Mouse (Mus musculus) cerebellum, adult 2 months (tissue): Measurements from ENCODE around the gene Arhgap15. TPM values are rescaled to one million over a fixed set of nuclear protein-coding genes. Genes with fewer than 3 reads are reported as not detected.

ENCODE experiments used
- DNase-seq, 2 experiments: peaks; one replicate each; pipeline ENCODE4 v3.0.0; 2021
- H3K27ac ChIP-seq: fragments of 200-500 bp; 2 replicates; pipeline ENCODE4 v1.5.1; 2012; ENCODE audit warnings: low read length, control low read depth, inconsistent platforms; ENCODE audit not compliant: insufficient read depth
- H3K27me3 ChIP-seq: fragments of 200-500 bp; 2 replicates; pipeline ENCODE4 v1.6.1; 2012; ENCODE audit warnings: inconsistent platforms, mild to moderate bottlenecking, low read length, moderate library complexity; ENCODE audit not compliant: control insufficient read depth, insufficient read depth
- H3K4me1 ChIP-seq: fragments of 200-500 bp; 2 replicates; pipeline ENCODE4 v1.6.1; 2011; ENCODE audit warnings: low read length; ENCODE audit not compliant: control insufficient read depth, insufficient read depth
- H3K4me3 ChIP-seq: fragments of 200-500 bp; replicated peaks from 2 replicates; pipeline ENCODE3; 2011; ENCODE audit warnings: mild to moderate bottlenecking, low read depth, low read length, control low read depth; ENCODE audit not compliant: insufficient read depth
- CTCF ChIP-seq: fragments of 200-500 bp; IDR thresholded peaks from 2 replicates; pipeline ENCODE4 v1.5.1; 2011; ENCODE audit warnings: low read depth, mild to moderate bottlenecking, control low read depth, low read length, moderate library complexity, borderline replicate concordance; ENCODE audit not compliant: insufficient read depth
- POLR2A ChIP-seq: fragments of 200-500 bp; IDR thresholded peaks from 2 replicates; pipeline ENCODE4 v1.6.1; 2011; ENCODE audit warnings: low read length, control low read depth, borderline replicate concordance; ENCODE audit not compliant: insufficient read depth
- WGBS: fragments of 180-500 bp; shearing (Covaris S2); methylation state at CpG from one replicate; pipeline ENCODE4 v1.1.7; 2018; 5-methylcytosine and 5-hydroxymethylcytosine counted together
- polyA plus RNA-seq: library from polyadenylated mRNA; depleted of rRNA; stranded (reverse); fragments of >200 nt; gene quantifications from 2 replicates; pipeline ENCODE4 v1.2.3, GENCODE M21; 2012

Gene Arhgap15
- polyA plus RNA-seq, 1 experiment = 2.3 TPM

DNA sequence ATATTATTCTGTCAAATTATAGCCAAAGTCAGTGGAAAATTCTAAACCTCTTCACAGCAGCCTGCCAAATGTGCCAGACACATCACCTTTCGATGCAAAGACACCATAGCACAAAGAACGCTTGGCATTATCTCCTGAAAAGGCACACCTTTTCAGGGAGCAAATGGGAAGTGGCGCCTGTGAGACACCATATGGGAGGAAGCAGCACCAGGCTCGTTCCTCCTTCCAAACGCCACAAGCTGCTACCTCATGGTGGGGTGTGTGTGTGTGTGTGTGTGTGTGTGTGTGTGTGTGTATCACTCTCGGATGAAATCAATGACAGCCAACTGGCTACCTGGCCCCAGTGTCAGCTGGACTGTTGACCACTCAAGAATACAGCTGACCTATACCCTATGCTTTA is 551.8 kb downstream of the Arhgap15 start:
- 20% methylated on average over 6 of the region's 6 CpGs for WGBS

DNA sequence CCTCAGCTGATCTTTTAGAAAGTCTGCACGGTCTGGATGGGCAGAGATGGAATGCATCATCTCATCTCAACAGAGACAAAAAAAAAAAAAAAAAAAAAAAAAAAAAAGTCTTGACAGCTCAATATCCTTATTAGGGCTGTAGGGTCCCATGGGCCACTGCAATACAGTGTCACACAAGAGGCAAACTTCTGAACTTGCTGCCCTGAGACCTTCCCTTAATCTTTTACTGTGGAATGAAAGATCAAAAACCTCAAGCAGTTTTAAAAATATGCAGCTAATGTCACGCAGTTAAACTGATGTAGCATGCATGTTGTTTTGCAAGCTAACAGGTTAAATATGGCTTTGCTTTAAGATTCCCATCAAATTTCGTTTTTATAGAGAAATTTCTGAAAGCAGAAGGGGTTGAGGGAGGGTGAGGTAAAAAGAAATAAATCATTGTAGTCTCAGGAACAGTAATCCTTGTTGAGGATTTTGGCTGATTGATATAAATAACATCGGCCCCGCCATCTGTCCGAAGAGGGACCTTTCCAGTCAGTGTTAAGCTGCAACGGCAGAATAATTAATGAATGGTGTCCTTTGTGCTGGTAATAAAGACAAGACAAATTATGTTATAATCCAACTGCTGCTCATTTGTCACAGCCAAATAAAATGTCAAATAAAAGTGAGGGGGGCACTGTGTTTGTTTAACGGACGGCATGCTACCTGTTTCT is 555.8 kb downstream of the Arhgap15 start:
- DNase-seq = no peak
- peaks cover 2% of the 10 kb centered on the region; the same call in 1 of the 2 replicates for H3K4me1 ChIP-seq
- WGBS = 40% methylated on average over 9 of the region's 9 CpGs
- TF ChIP-seq POLR2A (no peak), CTCF (no peak)
- no peaks in the 10 kb centered on the region; the same call in 1 of the 2 replicates for H3K27me3 ChIP-seq
- no peak overlapping the region for H3K4me3 ChIP-seq
- no peak overlapping the region for H3K27ac ChIP-seq

More for the DNA sequence above, 551.8 kb downstream of the Arhgap15 start:
- DNase-seq = peak in 1 of 2 experiments; percentile 6
- Histone ChIP-seq H3K4me3 (no peak overlapping the region), H3K4me1 (peaks cover 2% of the 10 kb centered on the region; the same call in 1 of the 2 replicates), H3K27ac (no peak overlapping the region), H3K27me3 (no peaks in the 10 kb centered on the region; the same call in 1 of the 2 replicates)
- TF ChIP-seq POLR2A = no peak
- TF ChIP-seq CTCF = no peak

DNA sequence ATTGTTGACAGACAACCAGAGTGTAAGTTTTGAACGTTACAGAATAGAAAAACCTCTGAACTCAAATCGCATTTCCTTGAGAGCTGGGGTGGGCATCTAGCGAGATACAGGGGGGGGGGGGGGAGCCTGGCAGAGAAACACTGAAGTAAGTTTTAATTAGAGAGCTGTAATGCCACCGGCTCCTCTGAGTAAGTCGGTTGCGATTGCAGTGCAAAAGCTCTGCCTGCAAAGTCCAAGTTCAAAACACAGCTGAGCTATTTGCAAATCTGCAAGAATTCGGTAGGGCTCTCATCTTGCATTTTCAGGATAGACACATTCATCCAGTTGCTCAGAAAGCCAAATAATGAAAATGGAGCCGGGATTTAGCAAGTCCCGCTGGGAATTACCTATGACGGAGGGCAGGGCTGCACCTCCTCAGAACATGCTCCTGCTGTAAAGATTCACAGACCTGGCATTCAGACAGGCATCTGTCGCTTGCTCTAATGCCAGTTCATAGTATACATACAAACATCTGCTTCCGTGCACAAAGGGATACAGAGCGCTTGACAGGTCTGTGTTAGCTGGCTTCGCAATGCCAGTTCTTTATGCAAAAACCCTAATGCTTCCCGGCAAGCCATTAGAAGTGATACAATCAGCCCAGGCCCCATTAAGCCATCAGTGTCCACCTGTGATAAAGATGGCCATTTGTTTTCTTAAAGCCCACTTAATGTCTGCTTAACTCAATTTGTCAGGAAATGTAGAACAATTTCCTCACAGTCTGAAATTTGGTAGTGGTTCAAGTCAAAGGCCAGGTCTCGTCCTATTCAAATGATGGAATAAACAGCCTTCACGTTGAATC is 556.6 kb downstream of the Arhgap15 start:
- Histone ChIP-seq H3K27me3 (no peaks in the 10 kb centered on the region; the same call in 1 of the 2 replicates), H3K4me3 (no peak overlapping the region), H3K4me1 (peaks cover 2% of the 10 kb centered on the region; the same call in 1 of the 2 replicates), H3K27ac (no peak overlapping the region)
- TF ChIP-seq CTCF (no peak), POLR2A (no peak)
- no peak for DNase-seq
- 40% methylated on average over 17 of the region's 17 CpGs for WGBS

DNA sequence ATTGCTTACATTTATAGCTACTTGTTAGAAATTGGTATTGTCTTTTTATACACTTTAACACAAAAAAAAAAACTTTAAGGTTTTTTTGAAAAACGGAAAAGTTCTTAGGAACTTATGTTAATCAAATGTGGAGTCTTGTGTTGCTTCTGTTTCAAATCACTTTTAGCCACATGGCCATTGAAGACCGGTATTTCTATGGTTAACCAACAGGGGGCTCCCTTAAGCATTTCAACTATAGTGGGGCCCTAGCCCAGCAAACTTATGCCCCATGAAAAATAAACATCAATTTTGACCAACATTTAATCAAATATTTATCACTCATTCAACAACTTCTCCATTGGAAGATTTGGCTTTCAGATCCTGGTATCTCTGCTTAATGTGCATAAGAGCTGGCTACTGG is 557.5 kb downstream of the Arhgap15 start:
- Histone ChIP-seq H3K27me3 (no peaks in the 10 kb centered on the region; the same call in 1 of the 2 replicates), H3K4me1 (no peaks in the 10 kb centered on the region), H3K27ac (no peak overlapping the region), H3K4me3 (no peak overlapping the region)
- no peak for DNase-seq
- WGBS = 67% methylated on average over 2 of the region's 2 CpGs
- no peak for TF ChIP-seq POLR2A
- TF ChIP-seq CTCF = no peak

DNA sequence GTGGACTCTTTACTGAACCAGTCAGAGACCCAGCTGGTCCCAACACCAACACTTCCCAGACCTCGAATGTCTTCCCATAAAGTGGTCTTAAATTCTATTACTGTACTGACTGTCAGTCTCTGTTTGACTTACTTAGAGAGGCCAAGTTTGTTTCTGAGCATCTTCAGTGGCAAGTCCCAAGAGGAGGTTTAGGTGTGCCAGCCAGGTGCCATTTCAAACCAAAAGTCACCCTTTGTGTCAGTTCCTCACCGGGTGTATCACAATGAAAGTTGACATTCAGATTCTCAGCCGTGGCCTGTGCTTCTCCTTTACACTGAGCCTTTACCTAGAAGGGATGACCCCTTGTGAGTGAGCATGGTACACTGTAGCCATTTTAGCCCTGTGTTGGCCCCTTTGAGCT is 560.5 kb downstream of the Arhgap15 start:
- TF ChIP-seq POLR2A (no peak), CTCF (no peak)
- DNase-seq = no peak
- Histone ChIP-seq H3K4me1 (no peaks in the 10 kb centered on the region), H3K27me3 (peaks cover 2% of the 10 kb centered on the region; the same call in 1 of the 2 replicates), H3K27ac (no peak overlapping the region), H3K4me3 (no peak overlapping the region)
- WGBS = 90% methylated on average over 3 of the region's 3 CpGs

DNA sequence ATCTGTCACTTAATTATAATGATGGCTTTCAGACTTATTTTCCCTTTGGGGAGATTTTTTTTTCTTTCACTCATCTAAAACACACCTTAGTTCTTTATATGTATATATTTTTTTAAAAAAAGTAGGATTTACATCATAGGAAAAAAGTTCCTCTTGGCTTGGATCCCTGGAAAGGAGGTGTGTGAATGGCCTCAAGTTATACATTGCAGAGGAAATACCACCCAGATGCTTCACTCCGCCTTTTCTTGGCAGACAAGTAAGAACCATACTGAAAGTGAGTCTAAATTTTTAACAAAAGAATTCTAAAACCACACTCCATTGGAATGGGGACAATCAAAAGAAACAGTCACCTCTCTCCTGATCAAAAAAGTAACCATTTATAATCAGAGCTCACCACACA is 560.9 kb downstream of the Arhgap15 start:
- no peak for TF ChIP-seq CTCF
- Histone ChIP-seq H3K4me3 (no peak overlapping the region), H3K4me1 (no peaks in the 10 kb centered on the region), H3K27me3 (peaks cover 2% of the 10 kb centered on the region; the same call in 1 of the 2 replicates), H3K27ac (no peak overlapping the region)
- 76% methylated on average over 1 of the region's 1 CpGs for WGBS
- DNase-seq = no peak

DNA sequence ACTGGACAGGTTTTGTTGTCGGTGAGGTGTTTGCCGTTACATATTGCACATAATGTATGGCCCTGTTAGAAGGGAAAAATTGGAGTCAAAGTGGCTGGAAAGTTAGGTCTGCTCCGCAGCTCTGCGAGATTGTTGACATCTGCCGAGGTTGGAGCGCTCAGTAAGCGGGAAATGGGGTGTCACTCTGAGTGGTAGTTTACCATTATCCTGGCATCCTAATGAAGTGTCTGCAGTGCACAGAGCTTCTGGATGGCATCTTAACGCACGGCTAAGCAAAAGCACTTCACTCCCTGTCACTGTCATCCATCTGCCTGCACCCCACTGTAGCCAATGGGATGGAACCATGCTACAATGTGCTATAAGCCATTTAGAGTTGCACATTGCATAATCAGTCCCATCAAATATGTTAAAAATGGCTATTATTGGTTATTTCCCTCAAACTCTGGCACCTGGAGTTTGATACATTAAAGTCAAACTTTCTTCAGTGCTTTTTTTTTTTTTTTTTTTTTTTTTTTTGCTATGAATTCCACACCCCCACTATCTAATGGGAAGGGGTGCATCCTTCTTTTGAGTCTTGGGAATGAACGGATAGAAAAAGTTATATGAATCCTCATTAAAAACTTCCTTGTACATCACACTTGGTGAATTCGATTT is 561.6 kb downstream of the Arhgap15 start:
- Histone ChIP-seq H3K27me3 (peaks cover 2% of the 10 kb centered on the region; the same call in 1 of the 2 replicates), H3K4me3 (no peak overlapping the region), H3K27ac (no peak overlapping the region), H3K4me1 (no peaks in the 10 kb centered on the region)
- WGBS = 52% methylated on average over 11 of the region's 11 CpGs
- TF ChIP-seq POLR2A (no peak), CTCF (no peak)
- DNase-seq = no peak
